Mouse (Mus musculus) naive thymus-derived CD4-positive, alpha-beta T cell, adult 2 months (primary cell): Measurements from ENCODE around the gene Egf.
A peak's percentile ranks its signal among the peaks of the same experiment; 100 is the strongest.

ENCODE experiments used
- DNase-seq: peaks from one replicate; pipeline ENCODE4 v3.0.0-alpha.2; 2011; ENCODE audit warnings: low read depth

Egf gene

DNA sequence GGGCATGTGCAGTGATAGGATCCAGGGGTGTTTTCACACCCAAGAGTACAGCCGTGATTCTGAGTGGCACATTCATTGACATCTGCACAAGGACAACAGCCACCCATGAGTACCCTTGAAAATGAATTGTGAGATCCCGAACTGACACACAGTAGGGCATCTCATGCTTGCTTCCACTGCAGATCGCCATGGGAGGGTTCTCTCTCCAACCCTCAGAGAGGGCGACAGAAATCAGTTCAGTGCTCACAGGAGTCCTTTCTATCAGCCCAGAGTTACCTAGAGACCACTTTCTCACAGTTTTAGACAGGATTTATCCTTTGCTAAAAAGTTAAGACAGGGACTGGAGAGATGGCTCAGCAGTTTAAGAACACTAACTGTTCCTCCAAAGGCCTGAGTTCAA is 31.8 kb downstream of the Egf start:
- DNase-seq = no peak

DNA sequence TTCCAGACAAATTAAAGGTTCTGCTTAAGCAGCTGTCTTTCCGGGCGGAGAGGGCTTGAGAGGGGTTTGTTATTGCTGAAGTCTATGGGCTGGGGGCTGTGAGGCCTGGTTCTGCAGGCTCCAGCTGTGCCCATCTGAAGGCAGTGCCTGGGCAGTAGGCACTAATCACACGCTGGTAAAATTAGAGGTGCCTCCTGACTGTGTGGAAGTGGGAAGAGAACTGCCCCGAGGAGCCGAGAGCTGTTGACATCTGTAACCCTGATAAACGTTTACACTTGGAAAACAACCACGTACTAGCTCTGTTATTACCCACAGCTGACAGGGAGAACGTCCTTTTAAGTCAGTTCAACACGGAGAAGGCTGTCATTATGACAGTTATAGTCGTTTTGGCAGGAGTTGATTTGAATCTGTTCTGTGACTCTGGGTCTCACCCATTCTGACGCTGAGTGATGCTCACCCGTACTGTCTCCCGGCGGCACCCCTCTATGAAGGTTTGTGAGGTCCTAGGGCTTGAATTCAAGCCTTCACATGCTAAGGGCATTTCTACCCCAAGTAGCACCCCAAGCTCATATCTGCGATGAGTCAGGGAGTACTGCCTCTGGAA is 40.5 kb downstream of the Egf start:
- no peak for DNase-seq

DNA sequence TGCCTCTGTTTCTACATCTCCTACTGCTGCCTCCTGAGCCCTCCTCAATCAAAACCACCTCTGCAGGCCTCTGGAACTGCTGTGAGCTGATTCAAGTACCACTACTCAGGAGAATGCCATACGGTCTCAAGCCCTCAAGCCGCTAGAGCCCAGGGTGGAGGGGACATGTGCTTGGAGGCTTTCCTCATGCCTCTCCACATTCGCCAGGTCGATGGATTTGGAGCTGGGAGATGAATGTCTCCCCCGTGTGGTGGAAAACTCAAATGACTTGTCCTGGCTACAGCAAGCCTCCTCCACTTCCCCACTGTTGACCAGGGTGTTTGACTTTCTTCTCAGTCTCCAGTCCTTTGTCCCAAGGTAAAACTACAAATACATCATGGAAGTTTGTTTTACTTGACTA is 47.0 kb downstream of the Egf start:
- peak; percentile 46 for DNase-seq

DNA sequence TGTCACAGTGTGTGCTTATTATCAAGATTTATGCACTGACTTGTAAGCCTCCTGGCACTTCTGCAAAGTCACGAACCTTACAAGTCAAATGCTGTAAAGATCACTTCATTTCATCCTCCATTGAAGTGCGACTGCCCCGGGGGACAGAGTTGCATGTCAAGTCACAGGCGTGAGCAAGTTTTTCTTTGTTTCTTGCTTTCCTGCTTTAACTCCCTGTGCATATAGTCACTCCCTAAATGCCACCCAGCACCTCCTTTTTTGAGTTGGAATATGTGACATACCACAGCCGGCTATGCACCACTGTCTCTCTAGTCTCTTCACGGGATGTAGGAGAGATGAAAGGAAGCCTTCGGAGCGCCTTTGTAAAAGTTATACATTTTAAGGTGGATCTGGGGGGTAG is 56.2 kb downstream of the Egf start:
- DNase-seq = no peak

DNA sequence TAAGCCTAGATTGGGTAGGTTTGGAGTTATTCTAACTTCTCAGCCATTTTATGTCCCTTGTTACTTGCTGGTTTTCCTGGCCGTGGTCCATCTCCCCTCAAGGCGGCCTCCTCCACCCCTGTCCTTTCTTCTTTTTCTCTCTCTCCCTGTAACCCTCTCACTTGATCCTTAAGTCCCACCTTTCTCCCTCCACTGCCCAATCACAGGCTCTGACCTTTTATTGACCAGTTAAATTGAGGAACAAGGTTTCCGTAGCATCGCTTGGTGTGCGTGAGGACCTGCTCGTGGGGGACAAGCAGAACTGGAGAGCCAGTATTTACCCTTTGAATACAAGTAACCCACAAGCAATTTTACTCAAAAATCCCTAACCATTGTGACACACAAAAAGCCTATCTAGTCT is 56.8 kb downstream of the Egf start:
- no peak for DNase-seq

DNA sequence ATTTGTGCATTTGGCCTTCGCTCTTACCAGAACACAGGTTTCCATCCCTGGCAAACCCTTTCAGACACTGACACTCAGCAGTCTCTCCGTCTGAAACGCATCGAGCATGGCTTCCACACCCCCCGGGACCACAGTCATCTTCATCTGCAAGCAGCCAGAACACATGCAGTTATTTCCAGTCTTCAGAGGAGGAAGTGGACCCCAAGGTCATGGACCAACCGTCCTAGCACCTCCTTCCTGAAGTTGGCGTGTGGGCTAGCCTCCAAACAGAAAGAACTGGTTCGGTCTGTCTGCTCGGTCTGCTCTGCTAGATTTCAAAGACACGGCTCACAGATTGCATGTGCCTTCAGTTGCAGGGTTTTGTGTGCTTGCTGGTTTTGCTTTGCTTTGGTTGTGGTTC is 57.4 kb downstream of the Egf start:
- DNase-seq = no peak

DNA sequence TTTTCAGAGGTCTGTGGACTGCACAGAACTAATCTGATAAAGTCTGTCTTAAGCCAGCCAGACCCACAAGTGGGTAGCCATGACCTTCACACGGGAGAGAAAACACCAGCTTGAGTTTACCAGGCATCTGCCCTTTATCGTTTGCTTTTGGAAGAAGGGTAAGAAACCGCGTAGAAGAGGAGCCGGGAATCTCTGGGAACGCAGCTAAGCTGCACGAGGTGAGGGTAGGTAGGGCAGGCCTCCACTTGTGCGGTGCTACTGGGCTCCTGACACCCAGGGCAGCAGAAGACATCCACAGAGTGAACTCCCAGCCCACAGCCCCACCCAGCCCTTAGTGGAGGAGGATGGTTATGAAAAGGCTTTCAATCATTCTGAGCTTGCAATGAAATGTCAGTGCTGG is 59.2 kb downstream of the Egf start:
- no peak for DNase-seq

DNA sequence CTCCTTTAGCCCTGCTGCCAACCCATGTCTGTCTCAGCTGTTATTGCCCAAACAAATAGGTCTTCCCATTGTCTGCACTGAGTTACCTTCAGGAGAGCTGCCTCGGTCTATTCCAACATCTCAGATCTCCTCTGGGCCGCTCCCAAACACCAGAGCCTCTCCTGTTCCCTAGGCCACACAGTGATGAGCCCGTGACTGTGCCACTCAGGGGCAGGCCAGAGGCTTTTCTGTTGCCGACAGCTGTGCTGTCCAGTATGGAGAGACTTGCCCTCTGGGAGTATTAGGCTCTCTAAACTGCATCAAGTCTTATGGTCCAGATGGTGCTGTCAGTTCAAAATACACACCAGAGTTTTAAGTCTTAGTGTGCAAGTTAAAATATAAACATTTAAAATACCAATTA is 61.5 kb downstream of the Egf start:
- DNase-seq = no peak

DNA sequence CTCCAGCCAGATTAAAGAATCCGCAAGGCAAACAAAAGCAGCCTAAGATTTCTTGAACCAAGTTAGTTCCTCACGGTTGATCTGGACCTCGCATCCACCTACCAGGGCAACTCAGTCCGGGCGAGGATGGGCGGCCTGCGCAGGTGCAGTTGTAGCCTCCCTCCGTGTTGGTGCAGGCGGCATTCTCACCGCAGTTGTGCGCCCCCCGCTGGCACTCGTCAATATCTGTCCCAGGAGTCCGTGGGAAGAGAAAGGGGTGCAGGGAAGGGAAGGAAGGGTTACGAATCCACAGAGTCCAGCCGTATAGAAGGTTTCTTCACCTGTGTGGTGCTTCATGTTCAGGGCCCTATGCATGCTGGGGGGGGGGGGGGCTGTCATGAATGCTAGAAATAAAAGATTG is 62.3 kb downstream of the Egf start:
- DNase-seq = no peak

DNA sequence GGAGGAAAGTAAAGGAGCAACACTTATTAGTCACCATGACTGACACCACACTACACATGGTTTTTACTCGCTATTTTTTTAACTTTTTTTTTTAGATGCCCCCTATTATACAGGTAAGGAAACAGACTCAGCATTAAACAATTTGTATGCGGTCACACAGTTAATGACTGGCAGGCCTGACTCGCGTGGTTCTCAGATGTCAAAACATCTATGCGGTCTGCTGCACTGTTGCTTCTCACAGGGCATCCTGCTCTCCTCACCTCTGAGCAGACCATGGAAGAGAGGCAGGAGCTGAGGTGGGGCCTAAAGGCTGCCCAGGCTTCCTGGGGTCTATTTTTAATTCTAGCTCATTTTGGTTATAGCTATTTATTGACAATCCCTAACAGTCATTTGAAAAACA is 67.7 kb downstream of the Egf start:
- no peak for DNase-seq

DNA sequence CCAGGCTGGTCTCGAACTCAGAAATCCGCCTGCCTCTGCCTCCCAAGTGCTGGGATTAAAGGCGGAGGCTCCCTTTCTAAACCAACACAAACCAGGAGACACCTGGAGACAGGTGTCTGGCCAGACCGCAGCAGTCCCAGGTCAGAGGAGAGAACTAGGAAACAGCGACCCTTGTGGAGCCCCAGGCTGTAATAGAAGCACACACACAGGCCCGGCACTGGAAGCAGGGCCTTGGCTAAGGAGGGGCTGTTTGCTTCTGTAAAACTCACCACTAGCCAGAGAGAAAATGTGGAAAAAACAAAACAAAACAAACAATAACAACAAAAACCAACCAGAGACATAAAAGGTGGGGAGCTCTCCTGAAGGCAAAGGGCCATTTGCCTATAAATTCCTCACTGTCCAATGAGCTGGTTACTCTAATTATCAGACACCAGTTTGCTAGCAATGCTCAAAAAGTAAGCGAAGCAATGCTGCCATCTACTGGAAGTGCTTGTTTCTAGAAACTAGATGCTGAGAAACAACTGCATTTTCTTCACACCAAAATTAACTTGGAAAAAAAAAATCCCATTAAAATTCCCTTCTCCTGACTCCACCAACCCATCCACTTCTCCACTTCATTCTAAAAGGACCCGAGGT is 68.3 kb downstream of the Egf start:
- peak; percentile 80 for DNase-seq

DNA sequence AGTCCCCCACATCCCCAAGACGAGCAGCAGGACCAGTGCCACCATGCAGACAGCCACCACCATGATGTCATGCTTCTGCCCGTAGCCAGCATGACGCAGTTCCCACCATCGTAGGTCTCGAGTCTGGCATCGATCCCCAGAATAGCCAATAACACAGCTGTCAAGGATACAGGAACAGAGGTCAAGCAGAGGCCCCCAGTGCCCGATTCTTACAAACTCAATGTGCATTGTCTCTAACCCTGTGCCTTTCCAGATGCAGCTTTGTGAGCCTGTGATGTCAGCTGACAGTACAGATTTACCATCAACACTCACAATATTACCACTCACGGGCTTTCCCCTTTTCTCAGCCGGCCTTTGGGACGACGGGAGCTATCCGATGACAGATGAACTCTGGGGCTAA is 68.9 kb downstream of the Egf start:
- no peak for DNase-seq

DNA sequence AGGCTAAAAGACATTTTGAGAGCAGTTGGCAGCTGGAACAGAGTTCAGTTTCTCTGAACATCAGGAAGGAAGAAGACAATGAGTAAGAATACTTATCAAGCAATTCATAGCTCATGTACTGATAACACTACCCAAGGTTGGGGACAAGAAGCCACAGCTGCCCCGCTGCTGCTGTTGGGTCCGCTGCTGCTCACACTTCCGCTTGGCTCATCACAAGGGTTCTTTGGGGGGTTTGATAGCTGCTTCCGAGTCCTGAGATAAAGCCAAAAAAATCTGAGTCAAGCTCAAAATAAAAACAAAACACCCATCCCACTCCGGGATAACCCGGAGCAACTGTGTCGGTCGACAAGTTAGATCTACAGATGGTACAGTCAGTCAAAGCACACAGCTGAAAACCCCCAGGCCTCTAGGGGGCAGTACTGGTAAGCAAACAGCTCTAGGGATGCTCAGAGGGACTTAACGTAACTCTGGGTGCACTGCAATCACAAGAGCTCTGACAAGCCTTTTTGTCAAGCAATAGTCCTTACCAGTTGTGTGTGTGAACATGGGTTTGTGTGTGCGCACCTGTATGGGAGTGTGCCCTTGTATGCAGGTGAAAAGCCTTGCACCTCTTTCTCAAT is 71.9 kb downstream of the Egf start:
- DNase-seq = peak; percentile 35

DNA sequence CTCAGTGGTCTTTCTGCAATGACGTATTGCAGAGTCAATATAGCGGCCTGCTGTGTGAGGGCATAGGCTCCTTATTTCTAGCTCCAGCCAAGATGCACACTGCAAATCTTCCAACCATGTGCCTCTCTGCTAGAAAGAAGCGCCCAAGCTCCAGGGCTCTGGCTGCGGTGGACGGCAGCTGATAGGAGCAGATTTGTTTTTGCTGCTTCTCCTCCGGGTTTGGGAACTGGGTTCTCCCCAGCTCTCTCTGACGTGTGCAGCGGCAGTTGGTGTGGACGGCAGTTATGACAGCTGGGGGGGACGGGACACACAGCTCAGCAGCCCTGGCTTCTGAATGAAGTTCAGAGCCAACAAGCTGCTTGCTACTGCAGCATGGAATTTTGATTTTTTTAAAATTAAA is 72.7 kb downstream of the Egf start:
- no peak for DNase-seq

DNA sequence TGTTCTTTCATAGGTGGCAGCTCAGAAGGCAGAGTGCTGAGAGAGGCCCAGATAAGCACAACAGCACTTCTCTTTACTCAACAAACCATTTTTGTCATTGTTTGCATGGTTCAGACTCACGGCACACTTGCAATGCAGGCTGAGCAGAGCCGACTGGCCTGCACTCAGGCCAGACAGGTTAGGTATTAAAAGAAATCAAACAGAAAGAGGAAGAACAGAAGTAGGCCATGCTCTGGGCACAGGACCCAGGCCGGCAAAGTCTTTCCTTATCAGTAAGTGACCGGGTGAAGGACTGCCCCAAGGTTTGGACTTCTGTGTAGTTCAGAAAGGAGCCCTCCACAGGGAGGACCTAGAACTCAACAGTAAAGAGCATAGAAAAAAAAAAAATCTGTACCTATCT is 73.3 kb downstream of the Egf start:
- DNase-seq = no peak

DNA sequence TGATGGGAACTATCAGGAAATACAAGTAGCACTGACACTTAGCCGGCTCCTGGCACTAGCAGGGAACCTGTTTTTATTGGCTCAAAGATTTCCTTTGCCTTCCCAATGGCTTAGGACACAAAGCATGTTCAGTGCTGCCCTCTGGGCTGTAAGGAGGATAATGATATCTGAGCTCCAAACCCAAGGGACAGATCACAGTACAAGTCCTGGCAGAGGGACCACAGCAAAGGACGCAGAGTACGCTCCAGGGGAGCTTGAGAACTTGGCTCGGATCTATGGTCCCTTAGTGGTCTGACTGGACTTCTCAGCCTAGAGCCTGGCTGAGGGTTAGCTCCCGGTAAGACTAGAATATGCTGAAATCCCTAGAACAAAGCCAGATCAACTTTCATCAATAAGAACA is 74.9 kb downstream of the Egf start:
- DNase-seq = no peak

DNA sequence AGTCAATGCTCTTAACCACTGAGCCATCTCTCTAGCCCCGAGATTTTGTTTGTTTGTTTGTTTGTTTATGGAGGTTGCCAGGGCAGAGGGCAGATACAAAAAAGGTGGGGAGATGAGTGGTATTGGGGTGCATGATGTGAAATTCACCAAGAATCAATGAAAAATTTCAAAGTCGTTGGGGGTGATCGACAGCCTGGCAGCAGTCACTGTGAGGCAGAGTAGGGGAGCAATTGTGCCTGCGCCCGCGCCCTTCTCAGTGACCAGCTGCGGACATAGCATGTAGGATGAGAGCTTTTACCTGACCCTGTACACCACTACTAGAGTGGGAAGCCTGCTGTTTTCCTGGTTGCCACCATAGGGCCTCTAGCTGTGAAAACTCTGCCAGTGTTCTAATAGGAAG is 79.2 kb downstream of the Egf start:
- DNase-seq = no peak

DNA sequence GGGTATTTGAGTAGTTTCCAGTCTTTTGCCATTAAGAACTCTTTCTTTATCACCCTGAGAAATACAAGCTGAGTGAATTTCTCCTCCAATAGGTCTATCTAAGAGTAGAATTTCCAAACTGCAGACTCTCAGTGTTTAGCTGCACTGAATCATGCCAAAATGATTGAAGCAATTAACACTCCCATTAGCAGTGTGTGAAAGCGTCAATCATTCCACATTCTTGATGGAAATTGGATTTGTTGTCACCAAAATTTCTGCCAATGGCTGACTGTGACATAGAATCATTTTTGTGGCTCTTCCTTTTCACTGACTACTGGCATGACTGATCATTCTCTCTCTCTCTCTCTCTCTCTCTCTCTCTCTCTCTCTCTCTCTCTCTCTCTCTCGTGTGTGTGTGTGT is 91.2 kb downstream of the Egf start:
- no peak for DNase-seq

DNA sequence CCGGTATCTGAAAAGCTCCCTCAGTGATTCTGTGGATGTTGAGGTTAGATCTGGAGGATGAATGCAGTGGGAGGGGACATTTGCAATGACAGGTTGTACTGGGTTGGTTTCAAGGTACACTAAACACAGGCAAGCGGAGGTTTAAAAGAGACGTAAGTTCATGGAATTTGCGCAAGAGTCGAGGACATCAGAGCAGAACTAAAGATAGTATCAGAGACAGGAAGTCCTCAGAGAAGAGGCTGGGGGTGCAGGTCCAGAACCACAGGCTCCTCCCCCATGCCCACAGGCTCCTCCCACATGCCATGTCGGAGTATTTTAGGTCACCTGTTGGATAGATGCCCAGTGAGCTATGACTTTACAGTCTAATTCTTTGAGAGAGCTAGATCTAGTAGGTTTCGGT is 96.3 kb downstream of the Egf start:
- DNase-seq = peak; percentile 86

DNA sequence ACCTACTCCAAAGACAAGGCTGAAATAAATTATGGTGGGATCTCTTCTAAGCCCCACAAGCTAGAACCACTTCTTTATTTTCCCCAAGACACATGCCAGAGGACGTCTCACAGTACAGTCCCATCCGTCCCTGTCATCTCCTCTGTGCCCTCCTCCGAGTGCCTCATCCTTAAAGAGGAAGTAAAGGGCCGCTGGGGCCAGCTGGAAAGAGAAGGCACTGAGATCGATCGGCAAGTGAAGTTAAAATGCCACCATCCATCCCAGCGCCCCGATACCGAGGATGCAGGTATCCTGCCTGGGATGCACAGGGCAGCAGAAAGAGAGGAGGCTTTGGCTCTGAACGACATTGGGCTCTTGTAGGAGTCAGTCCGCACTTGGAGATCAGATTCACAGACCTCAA is 97.3 kb downstream of the Egf start:
- DNase-seq = no peak

DNA sequence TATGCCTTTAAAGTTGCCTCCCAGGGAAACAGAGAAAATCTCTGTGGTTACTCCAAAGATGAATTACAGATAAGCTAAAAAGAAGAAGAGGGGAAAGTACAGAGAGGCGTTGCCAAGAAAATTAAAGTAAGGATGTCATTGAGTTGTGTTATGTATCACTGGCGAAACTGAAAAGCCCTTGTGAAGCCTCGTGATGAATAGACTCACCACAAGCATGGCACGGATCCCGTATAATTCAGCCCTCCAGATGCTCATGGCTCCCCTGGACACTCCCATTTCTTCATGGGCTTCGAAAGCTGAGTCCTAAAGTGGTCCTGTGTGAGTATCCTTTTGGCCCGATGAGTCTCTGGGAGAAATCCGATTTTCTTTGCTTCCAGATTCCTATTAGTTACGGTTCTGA is 97.9 kb downstream of the Egf start:
- DNase-seq = no peak

DNA sequence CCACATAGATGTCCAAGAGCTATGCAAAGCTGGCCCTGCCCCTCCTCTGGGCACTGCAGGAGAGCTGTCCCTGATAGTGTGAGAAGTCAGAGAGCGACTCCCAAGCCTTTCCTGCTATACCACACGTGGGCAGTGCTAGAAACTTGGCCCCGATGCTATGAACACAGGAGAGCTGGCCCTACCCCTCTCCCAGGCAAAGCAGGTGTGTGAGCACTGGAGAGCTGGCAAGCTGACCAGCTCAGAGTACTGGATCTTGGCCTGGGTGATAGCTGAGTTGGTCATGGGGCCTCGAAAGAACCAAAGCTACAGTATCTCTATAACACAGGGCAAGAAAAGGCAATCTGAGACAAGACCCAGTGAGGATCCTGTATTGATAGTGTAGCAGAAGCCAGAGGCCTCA is 98.6 kb downstream of the Egf start:
- no peak for DNase-seq

DNA sequence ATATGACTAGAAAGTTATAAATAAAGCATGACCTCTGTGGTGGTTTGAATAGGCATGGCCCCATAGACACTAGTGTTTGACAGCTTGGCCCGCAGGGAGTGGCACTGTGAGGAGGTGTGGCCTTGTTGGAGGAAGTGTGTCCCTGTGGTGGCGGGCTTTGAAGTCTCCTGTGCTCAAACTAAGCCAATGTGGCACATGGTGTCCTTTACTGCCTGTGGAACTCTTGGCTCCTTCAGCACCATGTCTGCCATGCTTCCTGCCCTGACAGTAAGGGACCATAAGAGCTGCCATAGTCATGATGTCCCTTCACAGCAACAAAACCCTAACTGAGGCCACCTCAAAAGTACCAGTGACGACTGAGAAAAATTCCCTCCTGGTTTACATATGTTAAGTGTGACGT is 102.6 kb downstream of the Egf start:
- no peak for DNase-seq

DNA sequence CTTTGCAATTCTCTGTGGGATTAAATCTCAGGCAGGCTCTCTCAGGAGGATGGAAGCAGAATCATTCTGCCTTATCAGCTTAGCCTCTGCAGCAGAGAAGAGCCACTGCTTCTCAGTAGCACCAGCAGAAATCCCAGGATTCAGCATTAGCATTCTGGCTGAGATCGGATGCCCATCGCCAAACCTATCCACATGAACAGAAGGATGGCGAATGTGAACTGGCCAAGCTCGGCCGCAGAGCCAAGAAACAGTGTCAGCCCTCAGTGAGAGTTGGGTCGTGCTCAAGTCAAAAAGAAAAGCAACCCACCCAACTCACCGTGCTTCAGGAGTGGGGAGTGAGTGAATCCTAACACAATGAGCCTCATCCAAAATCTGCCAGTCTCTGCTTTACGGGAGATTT is 103.4 kb downstream of the Egf start:
- DNase-seq = no peak
